Mouse (Mus musculus) neural tube, embryonic 11.5 days (tissue): ENCODE measurements around the gene Pdcd10. TPM values are rescaled to one million over a fixed set of nuclear protein-coding genes. Genes with fewer than 3 reads are reported as not detected.

Source experiments
- ATAC-seq: fragments of 200-750 bp; cut with Nextera tagmentation; 2 replicates; pipeline ENCODE4 v1.8.0; 2017; ENCODE audit warnings: moderate number of reproducible peaks, mild to moderate bottlenecking, moderate TSS enrichment, moderate library complexity; ENCODE audit not compliant: insufficient read depth, low FRiP score, low TSS enrichment
- DNase-seq: peaks from one replicate; pipeline ENCODE4 v3.0.0-alpha.2; 2015; ENCODE audit warnings: low spot score
- H3K27ac ChIP-seq: fragments of 300-500 bp; sonication (generic); 2 replicates; pipeline ENCODE4 v1.5.1; 2014; ENCODE audit warnings: low read depth, mild to moderate bottlenecking, low read length
- H3K27me3 ChIP-seq: fragments of 300-500 bp; sonication (generic); 2 replicates; pipeline ENCODE4 v1.6.1; 2014; ENCODE audit warnings: mild to moderate bottlenecking, low read length, mixed read lengths; ENCODE audit not compliant: control insufficient read depth, insufficient read depth
- H3K36me3 ChIP-seq: fragments of 300-500 bp; sonication (generic); 2 replicates; pipeline ENCODE4 v1.6.1; 2014; ENCODE audit warnings: mild to moderate bottlenecking, low read length, moderate library complexity, mixed read lengths; ENCODE audit not compliant: control insufficient read depth, insufficient read depth
- H3K4me1 ChIP-seq: fragments of 300-500 bp; sonication (generic); 2 replicates; pipeline ENCODE4 v1.6.1; 2014; ENCODE audit warnings: low read length, mixed read lengths; ENCODE audit not compliant: control insufficient read depth, insufficient read depth
- H3K4me2 ChIP-seq: fragments of 300-500 bp; sonication (generic); 2 replicates; pipeline ENCODE4 v1.6.1; 2014; ENCODE audit warnings: low read depth, mild to moderate bottlenecking, moderate library complexity
- H3K4me3 ChIP-seq: fragments of 300-500 bp; sonication (generic); 2 replicates; pipeline ENCODE4 v1.5.1; 2014; ENCODE audit warnings: low read depth, low read length
- H3K9ac ChIP-seq: fragments of 300-500 bp; sonication (generic); 2 replicates; pipeline ENCODE4 v1.6.1; 2014; ENCODE audit warnings: mild to moderate bottlenecking, low read length
- H3K9me3 ChIP-seq: fragments of 300-500 bp; sonication (generic); 2 replicates; pipeline ENCODE4 v1.6.1; 2016; ENCODE audit warnings: low read length; ENCODE audit not compliant: control insufficient read depth
- WGBS: fragments of 180-500 bp; shearing (Covaris S2); extraction: QIAGEN DNeasy Blood & Tissue Kit; methylation state at CpG from one replicate; pipeline ENCODE4 v1.1.7; 2014; 5-methylcytosine and 5-hydroxymethylcytosine counted together
- polyA plus RNA-seq: library from polyadenylated mRNA; unstranded; fragments of >200 nt; fragmentation: Nextera tagmentation; extraction: Ambion mirVana; gene quantifications from 2 replicates; pipeline ENCODE4 v1.2.1, GENCODE M21; 2014

Pdcd10 gene
- polyA plus RNA-seq, 1 experiment from 2014 or later: 86.3 TPM

GRCm38 (mm10) chr3:75498961-75499960 is 57.4 kb downstream of the Pdcd10 start:
- Histone ChIP-seq H3K9me3 (no peaks in the 10 kb centered on the region), H3K4me3 (no peak overlapping the region), H3K4me2 (no peak overlapping the region), H3K27me3 (no peaks in the 10 kb centered on the region), H3K27ac (no peak overlapping the region), H3K4me1 (no peaks in the 10 kb centered on the region), H3K36me3 (no peaks in the 10 kb centered on the region), H3K9ac (no peak overlapping the region)
- DNase-seq (no peak), ATAC-seq (no peak)
- 89% methylated on average over 7 of the region's 7 CpGs for WGBS

- no peak overlapping the region for H3K9ac ChIP-seq
- DNase-seq (no peak), ATAC-seq (no peak)
- H3K27ac ChIP-seq: no peak overlapping the region
- H3K4me2 ChIP-seq: no peak overlapping the region
- no peaks in the 10 kb centered on the region for H3K27me3 ChIP-seq
- H3K9me3 ChIP-seq: no peaks in the 10 kb centered on the region
- no peak overlapping the region for H3K4me3 ChIP-seq
- no peaks in the 10 kb centered on the region for H3K36me3 ChIP-seq
- WGBS: 47% methylated on average over 3 of the region's 3 CpGs
- H3K4me1 ChIP-seq: no peaks in the 10 kb centered on the region
Measured at GRCm38 (mm10) chr3:75492913-75493312, 63.7 kb downstream of the Pdcd10 start.

- 48% methylated on average over 2 of the region's 2 CpGs for whole genome bisulfite sequencing
Measured at GRCm38 (mm10) chr3:75482056-75482455, 74.6 kb downstream of the Pdcd10 start, which contains the start of gene Wdr49. Gene Wdr49 (minus strand): TSS chr3:75482156.

GRCm38 (mm10) chr3:75475106-75475505 is 81.5 kb downstream of the Pdcd10 start:
- DNase-seq (no peak), ATAC-seq (no peak)
- 85% methylated on average over 7 of the region's 7 CpGs for WGBS
- Histone ChIP-seq H3K9me3 (no peaks in the 10 kb centered on the region), H3K4me1 (no peaks in the 10 kb centered on the region), H3K27me3 (no peaks in the 10 kb centered on the region), H3K27ac (no peak overlapping the region), H3K4me3 (no peak overlapping the region), H3K4me2 (no peak overlapping the region), H3K36me3 (no peaks in the 10 kb centered on the region), H3K9ac (no peak overlapping the region)

More at GRCm38 (mm10) chr3:75482056-75482455, 74.6 kb downstream of the Pdcd10 start, which contains the start of gene Wdr49:
- Histone ChIP-seq H3K9ac (no peak within 1 kb of the TSS), H3K9me3 (no peaks in the 10 kb centered on the region), H3K36me3 (no peaks in the 10 kb centered on the region), H3K4me2 (no peak within 1 kb of the TSS), H3K27ac (no peak within 1 kb of the TSS), H3K27me3 (no peaks in the 10 kb centered on the region), H3K4me3 (no peak within 1 kb of the TSS), H3K4me1 (no peaks in the 10 kb centered on the region)
- no peak for DNase-seq
- no peak for ATAC-seq

GRCm38 (mm10) chr3:75474657-75475056 is 82.0 kb downstream of the Pdcd10 start:
- 94% methylated on average over 7 of the region's 7 CpGs for WGBS
- no peak overlapping the region for H3K4me3 ChIP-seq
- H3K36me3 ChIP-seq: no peaks in the 10 kb centered on the region
- H3K4me1 ChIP-seq: no peaks in the 10 kb centered on the region
- no peak for DNase-seq
- H3K9ac ChIP-seq: no peak overlapping the region
- no peaks in the 10 kb centered on the region for H3K27me3 ChIP-seq
- no peaks in the 10 kb centered on the region for H3K9me3 ChIP-seq
- H3K27ac ChIP-seq: no peak overlapping the region
- ATAC-seq: no peak
- H3K4me2 ChIP-seq: no peak overlapping the region

- Histone ChIP-seq H3K9ac (no peak overlapping the region), H3K27me3 (no peaks in the 10 kb centered on the region), H3K4me3 (no peak overlapping the region), H3K4me2 (no peak overlapping the region), H3K27ac (no peak overlapping the region), H3K36me3 (no peaks in the 10 kb centered on the region), H3K9me3 (no peaks in the 10 kb centered on the region), H3K4me1 (no peaks in the 10 kb centered on the region)
- ATAC-seq: no peak
- 83% methylated on average over 7 of the region's 7 CpGs for WGBS
- no peak for DNase-seq
Measured at GRCm38 (mm10) chr3:75468154-75468553, 88.5 kb downstream of the Pdcd10 start.

Other genes starting within 250 kb of the Pdcd10 start
- not detected in 2 replicates for gene Wdr49, start 74.7 kb downstream of the Pdcd10 start, polyA plus RNA-seq
- gene Serpini1, start 691 bp upstream of the Pdcd10 start, polyA plus RNA-seq: 44.0 and 44.2 TPM in 2 replicates
- not detected in 2 replicates for gene Gm29133, start 191.3 kb upstream of the Pdcd10 start, polyA plus RNA-seq